Mouse (Mus musculus) hindbrain, postnatal 0 days (tissue): ENCODE results near the gene Fli1. TPM values are rescaled to one million over a fixed set of nuclear protein-coding genes. Genes with fewer than 3 reads are reported as not detected.

Experiments used
- ATAC-seq: fragments of 200-750 bp; cut with Nextera tagmentation; 2 replicates; pipeline ENCODE4 v1.8.0; 2017; ENCODE audit warnings: mild to moderate bottlenecking, moderate TSS enrichment, moderate library complexity
- DNase-seq: peaks from one replicate; pipeline ENCODE4 v3.0.0-alpha.2; 2015; ENCODE audit warnings: low spot score
- H3K27ac ChIP-seq: fragments of 300-500 bp; sonication (generic); 2 replicates; pipeline ENCODE4 v1.5.1; 2014; ENCODE audit warnings: mild to moderate bottlenecking
- H3K27me3 ChIP-seq: fragments of 300-500 bp; sonication (generic); 2 replicates; pipeline ENCODE4 v1.6.1; 2014; ENCODE audit warnings: low read length, mixed read lengths; ENCODE audit not compliant: insufficient read depth
- H3K36me3 ChIP-seq: fragments of 300-500 bp; sonication (generic); 2 replicates; pipeline ENCODE4 v1.6.1; 2014; ENCODE audit warnings: low read length, mixed read lengths; ENCODE audit not compliant: insufficient read depth
- H3K4me1 ChIP-seq: fragments of 300-500 bp; sonication (generic); 2 replicates; pipeline ENCODE4 v1.6.1; 2014; ENCODE audit warnings: antibody characterized with exemption, low read length, mixed read lengths; ENCODE audit not compliant: insufficient read depth
- H3K4me2 ChIP-seq: fragments of 300-500 bp; sonication (generic); 2 replicates; pipeline ENCODE4 v1.6.1; 2014; ENCODE audit warnings: low read depth, mild to moderate bottlenecking, low read length, moderate library complexity, mixed read lengths
- H3K4me3 ChIP-seq: fragments of 300-500 bp; sonication (generic); 2 replicates; pipeline ENCODE4 v1.5.1; 2014; ENCODE audit warnings: low read length
- H3K9ac ChIP-seq: fragments of 300-500 bp; sonication (generic); replicated peaks from 2 replicates; pipeline ENCODE4 v1.6.1; 2014; ENCODE audit warnings: mild to moderate bottlenecking, low read length, moderate library complexity, mixed read lengths
- H3K9me3 ChIP-seq: fragments of 300-500 bp; sonication (generic); 2 replicates; pipeline ENCODE4 v1.6.1; 2016; ENCODE audit warnings: low read length, mixed read lengths
- CTCF ChIP-seq: IDR thresholded peaks from 2 replicates; pipeline ENCODE4 v1.5.1; 2016; ENCODE audit warnings: antibody characterized with exemption, control low read depth, low read depth
- WGBS: fragments of 180-500 bp; shearing (Covaris S2); extraction: QIAGEN DNeasy Blood & Tissue Kit; methylation state at CpG from one replicate; pipeline ENCODE4 v1.1.7; 2014; 5-methylcytosine and 5-hydroxymethylcytosine counted together
- polyA plus RNA-seq: library from polyadenylated mRNA; unstranded; fragments of >200 nt; fragmentation: Nextera tagmentation; extraction: Ambion mirVana; gene quantifications from 2 replicates; pipeline ENCODE4 v1.2.1, GENCODE M21; 2015
- total RNA-seq: library from RNA; depleted of rRNA; stranded (reverse); fragments of >200 nt; gene quantifications from 2 replicates; pipeline ENCODE4 v1.2.3, GENCODE M21; 2014

Fli1 gene
- total and polyA plus RNA-seq, 2 experiments from 2014 or later, result 5.6 to 10.8 TPM

DNA sequence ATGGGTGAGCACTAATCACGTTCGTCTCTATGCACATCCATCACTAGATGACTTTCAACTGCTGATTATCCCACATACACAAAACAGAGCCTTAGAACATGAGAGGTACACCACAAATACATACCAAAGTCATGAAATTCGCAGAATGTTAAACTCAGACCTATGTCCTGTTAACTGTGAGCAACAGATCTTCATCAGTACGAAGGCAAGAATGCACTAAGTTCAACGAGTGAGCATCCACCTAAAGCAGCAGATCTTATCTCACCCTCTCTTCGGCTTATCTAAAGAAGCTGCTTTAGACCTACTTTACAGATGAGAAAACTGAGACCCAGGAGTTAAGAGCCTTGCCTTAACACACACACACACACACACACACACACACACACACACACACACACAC, 5.0 kb downstream of the Fli1 start:
- no peaks in the 10 kb centered on the region for H3K9me3 ChIP-seq
- ATAC-seq (no peak), DNase-seq (no peak)
- no peak overlapping the region for H3K27ac ChIP-seq
- peaks cover 16% of the 10 kb centered on the region; the same call in 1 of the 2 replicates for H3K4me1 ChIP-seq
- no peaks in the 10 kb centered on the region for H3K36me3 ChIP-seq
- 84% methylated on average over 6 of the region's 6 CpGs for WGBS
- no peak for TF ChIP-seq CTCF
- H3K4me2 ChIP-seq, result no peak overlapping the region
- no peak overlapping the region for H3K9ac ChIP-seq
- H3K4me3 ChIP-seq, result no peak overlapping the region
- H3K27me3 ChIP-seq, result peaks cover 18% of the 10 kb centered on the region

DNA sequence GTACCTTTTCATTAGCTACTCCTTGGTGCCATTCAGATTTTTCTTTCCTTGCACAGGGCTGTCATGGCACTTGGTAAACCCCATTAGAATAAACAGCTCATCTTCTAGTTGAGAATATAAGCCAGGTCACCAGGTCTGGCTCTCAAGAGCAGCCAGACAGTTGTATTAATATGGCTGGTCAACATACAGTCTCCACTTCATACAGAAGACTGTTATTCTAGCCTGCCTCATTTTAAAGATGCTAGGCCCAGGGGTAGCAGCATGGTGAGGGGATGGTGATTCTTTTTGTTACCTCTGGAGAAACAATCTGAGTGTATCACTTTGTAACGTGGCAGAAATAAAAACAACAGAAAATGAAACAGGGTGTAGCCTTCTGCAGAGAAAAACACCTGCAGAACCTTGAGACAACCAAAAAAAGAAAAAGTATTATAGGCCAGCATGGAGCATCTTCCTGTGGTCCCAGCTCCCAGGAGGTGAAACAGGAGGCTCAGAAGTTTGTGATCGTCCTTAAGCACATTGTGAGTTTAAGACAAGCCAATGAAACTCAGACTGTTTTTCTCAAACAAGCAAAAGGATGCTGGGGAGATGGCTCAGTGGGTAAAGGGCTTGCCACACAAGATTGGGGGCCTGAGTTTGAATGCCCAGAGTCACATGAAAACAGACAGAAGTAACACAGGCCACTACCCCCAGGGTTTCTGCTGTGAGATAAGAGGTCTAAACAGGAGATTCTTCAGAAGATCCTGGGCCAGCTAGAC, 7.3 kb downstream of the Fli1 start:
- no peak overlapping the region for H3K4me2 ChIP-seq
- ATAC-seq (no peak), DNase-seq (no peak)
- peaks cover 17% of the 10 kb centered on the region; the same call in 1 of the 2 replicates for H3K27me3 ChIP-seq
- TF ChIP-seq CTCF, result no peak
- no peaks in the 10 kb centered on the region for H3K36me3 ChIP-seq
- H3K27ac ChIP-seq, result no peak overlapping the region
- 64% methylated on average over 2 of the region's 2 CpGs for WGBS
- H3K4me1 ChIP-seq, result peaks cover 6% of the 10 kb centered on the region; the same call in 1 of the 2 replicates
- H3K4me3 ChIP-seq, result no peak overlapping the region
- no peaks in the 10 kb centered on the region for H3K9me3 ChIP-seq
- no peak overlapping the region for H3K9ac ChIP-seq

DNA sequence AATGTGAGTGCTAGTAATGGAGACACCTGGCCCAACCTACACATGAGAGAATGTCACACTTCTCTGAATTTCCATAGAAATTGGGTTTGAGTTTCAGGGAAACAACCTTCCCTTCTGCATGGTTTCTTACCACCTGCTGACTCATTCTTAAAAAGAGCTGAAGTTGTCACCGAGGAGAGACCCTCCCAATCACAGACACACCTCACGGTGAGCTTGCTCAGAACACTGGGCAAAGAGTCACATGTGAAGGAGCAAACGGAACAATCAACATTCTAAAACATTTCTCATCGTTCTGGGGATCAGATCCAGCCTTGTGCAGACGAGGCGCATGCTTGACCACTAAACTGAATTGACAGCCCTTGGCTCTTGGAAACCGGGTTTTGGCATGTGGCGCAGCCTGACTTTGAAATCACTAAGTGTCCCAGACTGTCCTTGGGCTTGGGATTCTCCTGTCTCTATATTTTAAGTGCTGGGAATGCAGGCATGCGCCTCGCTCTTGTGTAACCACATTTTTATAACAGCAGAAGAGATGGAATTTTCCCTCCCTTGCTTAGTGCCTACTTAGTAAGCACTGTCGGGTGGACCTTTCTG, 8.5 kb downstream of the Fli1 start:
- no peaks in the 10 kb centered on the region for H3K9me3 ChIP-seq
- H3K9ac ChIP-seq, result no peak overlapping the region
- H3K4me2 ChIP-seq, result no peak overlapping the region
- no peak for DNase-seq
- no peak overlapping the region for H3K27ac ChIP-seq
- WGBS, result 78% methylated on average over 11 of the region's 11 CpGs
- no peak for TF ChIP-seq CTCF
- ATAC-seq, result no peak
- 0 out of 2 replicates have a peak, but pooled peaks cover 9% of the 10 kb centered on the region for H3K27me3 ChIP-seq
- no peaks in the 10 kb centered on the region for H3K36me3 ChIP-seq
- no peaks in the 10 kb centered on the region for H3K4me1 ChIP-seq
- H3K4me3 ChIP-seq, result no peak overlapping the region

DNA sequence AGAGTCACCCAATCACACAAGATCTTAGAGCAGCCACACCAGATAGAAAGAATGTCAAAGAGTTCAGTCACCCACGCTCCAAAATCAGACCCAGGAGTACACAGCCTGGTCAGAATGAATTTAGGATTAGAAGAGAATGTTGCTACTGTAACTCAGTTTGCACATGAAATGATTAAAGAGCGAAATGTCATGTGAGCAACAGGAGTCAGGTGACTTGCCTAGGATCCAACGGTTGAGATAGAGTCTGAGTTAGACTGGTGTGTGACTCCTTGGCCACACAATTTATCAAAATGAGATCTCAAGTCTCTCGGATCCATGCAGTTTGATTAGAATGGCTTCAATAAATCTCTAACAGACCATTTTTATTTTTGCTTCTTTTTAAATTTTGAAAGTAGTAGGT, 11.1 kb downstream of the Fli1 start:
- no peak overlapping the region for H3K4me3 ChIP-seq
- no peak for TF ChIP-seq CTCF
- 85% methylated on average over 4 of the region's 4 CpGs for WGBS
- no peak overlapping the region for H3K9ac ChIP-seq
- H3K36me3 ChIP-seq, result no peaks in the 10 kb centered on the region
- DNase-seq (no peak), ATAC-seq (no peak)
- no peaks in the 10 kb centered on the region for H3K9me3 ChIP-seq
- no peaks in the 10 kb centered on the region for H3K27me3 ChIP-seq
- no peaks in the 10 kb centered on the region for H3K4me1 ChIP-seq
- H3K4me2 ChIP-seq, result no peak overlapping the region
- H3K27ac ChIP-seq, result no peak overlapping the region

DNA sequence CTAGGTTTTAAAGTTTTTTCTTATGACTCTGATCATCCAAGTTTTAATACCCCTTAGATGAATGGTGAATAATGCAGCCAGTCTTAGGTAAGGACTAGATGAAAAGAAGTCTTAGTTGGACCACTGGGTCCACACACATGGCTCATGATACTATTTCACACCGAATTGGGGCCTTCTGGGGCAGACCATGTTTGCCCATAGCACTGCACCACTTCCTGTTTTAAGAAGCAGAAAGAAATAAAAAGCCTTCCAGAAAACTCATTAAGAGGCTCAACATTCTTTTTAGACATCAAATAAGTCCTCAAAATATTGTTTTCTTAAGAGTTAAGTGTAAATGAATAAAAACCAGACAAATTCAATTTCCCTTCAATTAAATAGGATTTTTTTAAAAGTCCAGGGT, 11.7 kb downstream of the Fli1 start:
- H3K36me3 ChIP-seq, result no peaks in the 10 kb centered on the region
- no peak for ATAC-seq
- no peak for TF ChIP-seq CTCF
- H3K9me3 ChIP-seq, result no peaks in the 10 kb centered on the region
- H3K4me1 ChIP-seq, result no peaks in the 10 kb centered on the region
- H3K9ac ChIP-seq, result no peak overlapping the region
- no peak for DNase-seq
- WGBS, result 78% methylated on average over 1 of the region's 1 CpGs
- no peak overlapping the region for H3K4me3 ChIP-seq
- H3K4me2 ChIP-seq, result no peak overlapping the region
- no peak overlapping the region for H3K27ac ChIP-seq
- no peaks in the 10 kb centered on the region for H3K27me3 ChIP-seq

DNA sequence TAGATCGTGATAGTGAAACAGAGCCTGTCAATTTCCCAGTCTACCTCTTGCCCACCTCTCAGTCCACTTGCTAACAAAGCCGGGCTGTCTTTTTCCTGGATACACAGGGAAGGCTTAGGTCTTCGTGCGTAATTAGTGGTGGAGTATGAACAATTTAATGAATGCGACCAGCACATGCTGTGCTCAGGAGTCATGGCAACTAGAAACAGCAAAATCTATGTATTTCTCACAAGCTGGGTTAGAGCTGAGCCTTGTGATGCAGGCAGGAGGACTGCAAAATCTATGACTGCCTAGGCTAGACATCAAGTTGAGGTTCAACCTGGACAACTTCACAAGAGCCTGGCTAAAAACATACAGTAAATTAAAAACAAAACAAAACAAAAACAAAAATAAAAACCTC, 12.5 kb downstream of the Fli1 start:
- no peak for TF ChIP-seq CTCF
- 26% methylated on average over 5 of the region's 5 CpGs for WGBS
- H3K27me3 ChIP-seq, result no peaks in the 10 kb centered on the region
- H3K4me1 ChIP-seq, result no peaks in the 10 kb centered on the region
- H3K9me3 ChIP-seq, result no peaks in the 10 kb centered on the region
- no peak overlapping the region for H3K4me2 ChIP-seq
- no peaks in the 10 kb centered on the region for H3K36me3 ChIP-seq
- DNase-seq, result no peak
- no peak for ATAC-seq
- no peak overlapping the region for H3K4me3 ChIP-seq
- H3K27ac ChIP-seq, result no peak overlapping the region
- H3K9ac ChIP-seq, result no peak overlapping the region

DNA sequence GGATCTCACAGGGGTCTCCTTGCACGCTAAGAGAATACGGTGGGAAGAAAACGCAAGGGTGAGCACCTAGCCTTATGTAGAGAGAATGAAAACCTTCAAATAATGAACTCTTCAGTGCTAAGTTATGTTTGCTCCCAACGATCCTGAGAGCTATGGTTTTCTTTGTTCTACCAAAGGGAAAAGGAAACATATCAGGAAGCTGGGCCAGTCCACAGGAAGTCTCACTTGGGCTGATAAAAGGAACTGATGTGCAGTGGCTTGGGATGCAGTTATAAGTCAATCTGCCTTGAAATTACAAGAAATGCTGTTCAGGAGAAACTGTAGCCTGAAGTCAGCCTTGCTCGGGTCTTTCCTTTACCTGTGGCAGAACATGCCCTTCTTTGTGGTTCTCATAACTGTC, 13.1 kb downstream of the Fli1 start:
- no peaks in the 10 kb centered on the region for H3K36me3 ChIP-seq
- TF ChIP-seq CTCF, result no peak
- DNase-seq, result no peak
- H3K4me2 ChIP-seq, result no peak overlapping the region
- no peak overlapping the region for H3K9ac ChIP-seq
- 88% methylated on average over 5 of the region's 5 CpGs for WGBS
- H3K4me1 ChIP-seq, result no peaks in the 10 kb centered on the region
- no peak for ATAC-seq
- H3K27me3 ChIP-seq, result no peaks in the 10 kb centered on the region
- H3K27ac ChIP-seq, result no peak overlapping the region
- H3K4me3 ChIP-seq, result no peak overlapping the region
- H3K9me3 ChIP-seq, result no peaks in the 10 kb centered on the region
